Mouse (Mus musculus) forebrain, embryonic 16.5 days (tissue): Measurements from ENCODE around the gene Ebf4. TPM values are rescaled to one million over a fixed set of nuclear protein-coding genes. Genes with fewer than 3 reads are reported as not detected.

Experiments
- ATAC-seq: fragments of 200-750 bp; cut with Nextera tagmentation; 2 replicates; pipeline ENCODE4 v1.8.0; 2017; ENCODE audit warnings: mild to moderate bottlenecking, moderate library complexity
- H3K27ac ChIP-seq: fragments of 300-500 bp; sonication (generic); 2 replicates; pipeline ENCODE4 v1.5.1; 2014; ENCODE audit warnings: low read length, control low read depth
- H3K27me3 ChIP-seq: fragments of 300-500 bp; sonication (generic); replicated peaks from 2 replicates; pipeline ENCODE4 v1.6.1; 2014; ENCODE audit warnings: low read length; ENCODE audit not compliant: control insufficient read depth, insufficient read depth
- H3K36me3 ChIP-seq: fragments of 300-500 bp; sonication (generic); 2 replicates; pipeline ENCODE4 v1.6.1; 2014; ENCODE audit not compliant: control insufficient read depth, insufficient read depth
- H3K4me1 ChIP-seq: fragments of 300-500 bp; sonication (generic); replicated peaks from 2 replicates; pipeline ENCODE4 v1.6.1; 2014; ENCODE audit warnings: low read length; ENCODE audit not compliant: control insufficient read depth, insufficient read depth
- H3K4me2 ChIP-seq: fragments of 300-500 bp; sonication (generic); 2 replicates; pipeline ENCODE4 v1.6.1; 2014; ENCODE audit warnings: mild to moderate bottlenecking, low read length, control low read depth
- H3K4me3 ChIP-seq: fragments of 300-500 bp; sonication (generic); replicated peaks from 2 replicates; pipeline ENCODE4 v1.5.1; 2014; ENCODE audit warnings: mild to moderate bottlenecking, low read length, control low read depth
- H3K9ac ChIP-seq: fragments of 300-500 bp; sonication (generic); replicated peaks from 2 replicates; pipeline ENCODE4 v1.6.1; 2014; ENCODE audit warnings: low read depth, low read length, control low read depth
- H3K9me3 ChIP-seq: fragments of 300-500 bp; sonication (generic); 2 replicates; pipeline ENCODE4 v1.6.1; 2016; ENCODE audit warnings: low read length; ENCODE audit not compliant: control insufficient read depth
- WGBS: fragments of 180-500 bp; shearing (Covaris S2); extraction: QIAGEN DNeasy Blood & Tissue Kit; methylation state at CpG from one replicate; pipeline ENCODE4 v1.1.7; 2014; 5-methylcytosine and 5-hydroxymethylcytosine counted together
- polyA plus RNA-seq: library from polyadenylated mRNA; unstranded; fragments of >200 nt; fragmentation: Nextera tagmentation; extraction: Ambion mirVana; gene quantifications from 2 replicates; pipeline ENCODE4 v1.2.1, GENCODE M21; 2015

The Ebf4 gene
- polyA plus RNA-seq, 1 experiment from 2014 or later: 3.7 TPM

DNA sequence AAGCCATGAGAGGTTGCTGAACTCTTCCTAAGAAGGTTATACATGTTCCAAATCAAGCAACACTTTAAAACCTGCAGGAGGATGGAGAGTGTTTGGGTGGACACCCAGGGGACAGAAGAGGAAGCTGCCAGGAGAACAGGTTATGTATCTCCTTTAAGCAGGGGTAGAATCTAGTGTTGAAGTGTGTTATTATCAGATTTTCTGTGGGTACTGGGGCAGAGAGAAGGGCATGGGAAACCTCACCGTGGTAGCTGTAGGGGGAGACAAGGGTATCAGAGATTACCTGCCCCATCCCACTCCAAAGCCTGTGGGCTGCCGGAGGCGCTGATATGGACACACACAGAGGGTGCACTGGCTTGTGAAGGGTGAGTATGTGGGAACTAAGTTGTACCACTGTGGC is 2.0 kb upstream of the Ebf4 start:
- Histone ChIP-seq H3K4me3 (no peak overlapping the region), H3K9me3 (no peaks in the 10 kb centered on the region), H3K9ac (no peak overlapping the region), H3K27me3 (no peaks in the 10 kb centered on the region), H3K4me2 (no peak overlapping the region), H3K36me3 (no peaks in the 10 kb centered on the region), H3K27ac (no peak overlapping the region), H3K4me1 (peaks cover 20% of the 10 kb centered on the region)
- WGBS: 55% methylated on average over 3 of the region's 3 CpGs
- no peak for ATAC-seq

DNA sequence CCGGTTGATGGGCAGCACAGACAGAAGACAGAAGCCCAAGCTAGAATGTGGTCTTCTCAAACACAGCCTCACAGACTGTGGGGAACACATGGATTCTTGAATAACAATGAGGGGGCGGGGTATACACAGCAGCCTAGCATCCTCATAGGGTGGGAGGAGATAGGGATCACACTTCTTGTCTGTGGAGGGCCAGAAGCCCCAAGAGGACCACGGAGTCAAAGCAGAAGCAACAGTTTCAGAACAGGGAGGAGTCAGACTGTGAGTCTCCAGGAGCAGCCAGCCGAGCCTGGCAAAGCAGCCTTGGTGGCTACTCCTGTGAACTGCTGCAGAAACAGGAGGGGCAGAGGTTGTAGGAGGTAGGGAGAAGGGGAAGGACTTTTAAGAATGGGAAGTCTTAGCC is 1.5 kb upstream of the Ebf4 start:
- Histone ChIP-seq H3K4me1 (peaks cover 20% of the 10 kb centered on the region), H3K27ac (no peak overlapping the region), H3K4me3 (no peak overlapping the region), H3K27me3 (no peaks in the 10 kb centered on the region), H3K9ac (no peak overlapping the region), H3K9me3 (no peaks in the 10 kb centered on the region), H3K4me2 (no peak overlapping the region), H3K36me3 (no peaks in the 10 kb centered on the region)
- 13% methylated on average over 4 of the region's 4 CpGs for WGBS
- peak; percentile 23; the same call in 1 of the 2 replicates for ATAC-seq

DNA sequence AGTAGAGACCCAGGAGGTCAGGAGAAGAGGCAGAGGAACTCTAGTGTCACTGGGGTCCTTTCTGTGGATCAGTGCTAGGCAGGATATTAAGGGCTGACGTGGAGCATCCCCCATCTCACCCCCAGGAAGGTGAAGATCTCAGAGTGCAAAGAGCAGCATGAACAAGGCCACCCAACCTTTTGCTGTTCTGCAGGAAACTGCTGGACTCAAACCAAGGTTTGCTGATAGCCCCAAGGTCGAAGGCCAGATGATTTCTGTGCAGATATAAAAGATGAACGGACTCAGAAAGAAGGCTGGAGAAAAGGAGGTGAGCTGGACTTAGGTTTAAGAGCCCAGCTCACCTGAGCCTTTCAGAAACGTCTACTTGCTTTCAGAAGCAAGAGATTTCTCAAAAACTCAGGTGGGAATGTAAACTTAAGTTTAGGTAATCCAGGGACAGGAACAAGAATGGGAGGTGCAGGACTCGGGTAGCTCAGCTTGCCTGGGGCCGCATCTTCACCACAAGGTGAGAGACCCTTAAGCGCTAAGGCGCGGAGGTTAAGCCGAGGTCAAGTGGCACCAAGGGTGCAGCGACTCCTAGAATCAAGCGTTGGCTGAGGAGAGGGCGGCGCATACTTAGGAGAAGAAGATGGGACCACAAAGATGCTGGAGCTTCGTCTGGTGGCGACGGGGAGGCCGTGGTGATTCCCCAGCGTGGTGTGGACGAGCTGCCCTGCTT is 592 bp upstream of the Ebf4 start:
- H3K4me1 ChIP-seq: peaks cover 20% of the 10 kb centered on the region
- 9% methylated on average over 20 of the region's 20 CpGs for WGBS
- peak overlapping the region; percentile 65; the same call in 1 of the 2 replicates for H3K27ac ChIP-seq
- no peak for ATAC-seq
- peak overlapping the region; percentile 87 for H3K9ac ChIP-seq
- peak overlapping the region; percentile 70 for H3K4me3 ChIP-seq
- H3K9me3 ChIP-seq: no peaks in the 10 kb centered on the region
- H3K4me2 ChIP-seq: peak overlapping the region; percentile 69
- no peaks in the 10 kb centered on the region for H3K27me3 ChIP-seq
- no peaks in the 10 kb centered on the region for H3K36me3 ChIP-seq

DNA sequence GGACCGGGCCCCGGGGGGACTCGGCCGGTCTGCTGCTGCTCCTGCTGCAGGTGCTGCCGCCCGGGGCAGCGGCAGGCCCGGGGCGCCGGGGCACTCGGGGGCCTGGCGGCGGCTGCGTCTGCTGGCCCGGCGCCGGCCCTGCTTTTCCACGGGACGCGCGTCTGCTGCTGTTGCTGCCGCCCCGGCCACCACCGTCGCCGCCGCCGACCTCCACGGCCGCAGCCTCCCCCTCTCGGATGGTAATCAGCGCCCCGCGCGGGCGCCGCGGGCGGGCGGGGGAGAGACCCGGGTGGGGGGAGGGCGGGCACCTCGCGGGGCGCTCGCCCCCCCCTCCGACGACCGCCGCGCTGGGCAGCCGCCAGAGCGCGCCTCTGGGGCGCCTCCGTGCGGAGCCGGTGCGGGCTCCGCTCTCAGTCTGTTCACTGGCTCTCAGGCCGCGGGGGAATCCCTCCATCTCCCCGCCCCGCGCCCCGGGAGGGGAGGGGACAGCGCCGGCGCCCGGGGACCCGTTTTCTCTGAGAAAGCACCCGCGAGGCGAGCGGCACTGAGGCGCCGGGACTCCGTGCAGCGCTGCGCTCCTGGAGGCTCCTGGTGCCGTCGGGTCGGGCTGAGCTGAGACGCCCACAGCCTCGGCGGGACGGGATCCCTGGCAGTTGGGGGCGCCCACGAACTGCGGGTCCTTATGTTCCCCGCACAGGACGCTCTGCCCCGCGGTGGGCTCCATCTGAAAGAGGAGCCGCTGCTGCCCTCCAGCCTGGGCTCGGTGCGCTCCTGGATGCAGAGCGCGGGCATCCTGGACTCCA is 563 bp downstream of the Ebf4 start:
- no peaks in the 10 kb centered on the region for H3K36me3 ChIP-seq
- H3K27me3 ChIP-seq: no peaks in the 10 kb centered on the region
- H3K4me3 ChIP-seq: peak overlapping the region; percentile 70
- under 1% methylated on average over 67 of the region's 99 CpGs for WGBS
- peak overlapping the region; percentile 69 for H3K4me2 ChIP-seq
- peak overlapping the region; percentile 87 for H3K9ac ChIP-seq
- peak; percentile 73 for ATAC-seq
- H3K9me3 ChIP-seq: no peaks in the 10 kb centered on the region
- peaks cover 20% of the 10 kb centered on the region for H3K4me1 ChIP-seq
- H3K27ac ChIP-seq: peak overlapping the region; percentile 65

DNA sequence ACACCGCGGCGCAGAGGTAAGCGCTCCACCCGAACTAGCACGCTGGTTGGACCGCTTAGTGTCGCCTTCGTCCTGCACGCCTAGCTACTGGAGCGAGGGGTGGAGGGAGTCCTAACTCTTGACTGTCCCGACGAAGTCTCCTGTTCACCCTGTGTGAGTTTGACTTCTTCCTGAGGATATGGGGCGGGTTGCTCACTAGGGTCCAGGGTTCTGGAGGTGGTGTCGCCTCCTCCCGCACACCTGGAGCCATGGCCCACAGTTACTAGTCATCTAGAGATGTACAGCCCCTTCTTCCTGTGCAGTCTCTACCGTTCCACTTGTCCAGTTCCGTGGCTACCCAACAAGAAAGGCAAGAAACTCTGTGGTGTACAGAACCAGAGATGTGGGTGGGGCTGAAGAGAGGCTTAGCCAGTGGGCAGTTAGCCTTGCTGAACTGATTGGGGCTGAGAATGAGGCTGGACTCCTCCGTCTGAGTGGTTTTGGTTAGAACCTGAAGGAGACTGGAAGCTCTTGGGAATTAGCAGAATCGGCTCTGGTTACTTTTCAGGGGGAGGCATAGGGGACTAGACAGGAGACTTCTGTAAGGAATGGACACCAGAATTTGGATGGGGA is 1.3 kb downstream of the Ebf4 start:
- no peaks in the 10 kb centered on the region for H3K36me3 ChIP-seq
- no peaks in the 10 kb centered on the region for H3K27me3 ChIP-seq
- no peak; the same call in 1 of the 2 replicates for ATAC-seq
- peak overlapping the region; percentile 70 for H3K4me3 ChIP-seq
- WGBS: 3% methylated on average over 20 of the region's 20 CpGs
- H3K4me2 ChIP-seq: peak overlapping the region; percentile 69
- H3K27ac ChIP-seq: peak overlapping the region; percentile 65; the same call in 1 of the 2 replicates
- H3K4me1 ChIP-seq: peaks cover 20% of the 10 kb centered on the region
- H3K9me3 ChIP-seq: no peaks in the 10 kb centered on the region
- peak overlapping the region; percentile 87 for H3K9ac ChIP-seq

DNA sequence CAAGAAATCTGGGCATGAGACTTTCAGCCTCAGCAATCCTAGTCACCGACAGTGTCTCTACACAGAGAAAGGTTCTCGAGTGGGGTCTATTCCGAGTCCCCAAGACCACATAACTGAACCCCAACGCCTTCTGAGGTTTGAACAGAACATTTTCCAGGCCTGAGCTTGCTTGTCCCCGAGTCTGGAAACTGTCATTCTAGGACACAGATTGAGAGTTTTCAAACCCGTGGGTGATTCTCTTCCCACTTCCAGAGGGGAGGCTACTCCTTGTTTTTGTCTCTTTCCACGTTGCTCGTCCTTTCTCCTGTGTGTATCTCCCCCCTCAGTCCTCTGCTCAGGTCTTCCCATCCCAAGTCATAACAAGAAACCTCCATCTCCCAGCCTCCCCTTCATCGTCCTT is 2.6 kb downstream of the Ebf4 start:
- no peak overlapping the region; the same call in 1 of the 2 replicates for H3K9ac ChIP-seq
- H3K4me1 ChIP-seq: peaks cover 20% of the 10 kb centered on the region
- H3K27ac ChIP-seq: no peak overlapping the region
- H3K9me3 ChIP-seq: no peaks in the 10 kb centered on the region
- no peaks in the 10 kb centered on the region for H3K27me3 ChIP-seq
- no peak overlapping the region for H3K4me2 ChIP-seq
- H3K36me3 ChIP-seq: no peaks in the 10 kb centered on the region
- no peak overlapping the region for H3K4me3 ChIP-seq
- ATAC-seq: no peak
- WGBS: 76% methylated on average over 9 of the region's 9 CpGs

DNA sequence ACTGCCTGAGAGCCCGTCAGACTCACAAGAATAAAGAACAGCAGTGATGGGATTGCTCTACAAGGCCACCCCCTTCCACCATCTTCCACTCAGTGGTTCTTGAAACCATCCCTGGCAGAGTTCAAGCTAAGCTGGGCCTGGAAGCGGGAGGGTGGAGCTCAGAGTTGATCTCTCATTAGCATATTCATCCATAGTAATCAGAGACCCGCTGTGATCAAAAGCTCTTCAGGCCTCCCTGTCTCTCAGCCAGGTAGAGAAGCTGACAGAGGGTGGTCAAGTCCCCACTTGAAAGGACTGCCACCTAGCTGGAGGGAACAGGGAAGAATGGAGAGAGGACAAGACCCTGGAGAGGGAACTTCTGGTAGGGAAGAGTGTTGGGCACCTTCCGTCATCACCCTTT is 8.0 kb downstream of the Ebf4 start:
- H3K4me2 ChIP-seq: no peak overlapping the region
- H3K27me3 ChIP-seq: no peaks in the 10 kb centered on the region
- no peak overlapping the region for H3K9ac ChIP-seq
- WGBS: 38% methylated on average over 4 of the region's 4 CpGs
- H3K4me1 ChIP-seq: no peaks in the 10 kb centered on the region
- no peak overlapping the region for H3K4me3 ChIP-seq
- no peaks in the 10 kb centered on the region for H3K9me3 ChIP-seq
- H3K27ac ChIP-seq: no peak overlapping the region
- H3K36me3 ChIP-seq: 0 out of 2 replicates have a peak, but pooled peaks cover 3% of the 10 kb centered on the region
- ATAC-seq: no peak

DNA sequence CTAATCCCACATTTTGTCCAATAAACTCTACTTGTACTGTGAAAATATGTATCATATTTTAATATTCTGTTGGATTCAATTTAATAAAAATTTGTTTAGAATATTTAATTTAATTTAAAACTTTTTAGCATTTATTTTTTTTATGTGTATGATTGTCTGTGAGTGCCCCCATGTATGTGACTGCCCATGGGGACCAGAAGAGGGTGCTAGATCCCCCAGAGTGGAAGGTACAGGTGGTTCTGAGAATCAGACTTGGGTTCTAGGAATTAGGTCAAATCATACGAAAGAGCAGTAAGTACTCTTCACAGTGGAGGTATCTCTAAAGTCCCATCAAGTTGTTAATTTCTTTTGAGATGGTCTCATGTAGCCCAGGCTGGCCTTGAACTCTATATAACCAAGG is 32.1 kb downstream of the Ebf4 start:
- Histone ChIP-seq H3K4me2 (no peak overlapping the region), H3K9ac (no peak overlapping the region), H3K27me3 (no peaks in the 10 kb centered on the region), H3K36me3 (no peaks in the 10 kb centered on the region), H3K27ac (no peak overlapping the region), H3K4me1 (no peaks in the 10 kb centered on the region), H3K9me3 (no peaks in the 10 kb centered on the region), H3K4me3 (no peak overlapping the region)
- ATAC-seq: no peak
- 56% methylated on average over 1 of the region's 1 CpGs for WGBS

DNA sequence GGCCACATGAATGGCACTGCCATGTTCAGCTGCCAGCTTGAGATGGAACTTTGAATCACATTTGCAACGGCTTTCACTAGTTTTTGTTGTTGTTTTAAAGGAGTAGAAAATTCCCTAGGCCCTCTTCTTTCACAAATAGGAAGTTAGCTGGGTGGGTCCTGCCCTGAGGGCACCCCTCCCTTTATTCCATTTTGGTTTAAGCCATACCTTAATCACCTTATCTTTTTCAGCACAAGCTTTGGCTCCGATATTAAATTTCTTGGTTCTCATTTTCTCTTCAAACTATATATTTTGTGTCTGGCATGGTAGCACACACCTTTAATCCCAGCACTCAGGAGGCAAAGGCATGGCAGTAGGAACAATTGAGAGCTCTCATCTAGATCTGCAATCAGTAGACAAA is 34.5 kb downstream of the Ebf4 start:
- 86% methylated on average over 2 of the region's 2 CpGs for WGBS
- Histone ChIP-seq H3K4me2 (no peak overlapping the region), H3K4me1 (no peaks in the 10 kb centered on the region), H3K27ac (no peak overlapping the region), H3K4me3 (no peak overlapping the region), H3K36me3 (no peaks in the 10 kb centered on the region), H3K27me3 (no peaks in the 10 kb centered on the region), H3K9ac (no peak overlapping the region), H3K9me3 (no peaks in the 10 kb centered on the region)
- ATAC-seq: no peak
